Mouse (Mus musculus) stomach, postnatal 0 days (tissue): ENCODE measurements around the gene Gm20458.

Experiments used
- CTCF ChIP-seq: IDR thresholded peaks from 2 replicates; pipeline ENCODE4 v1.5.1; 2016; ENCODE audit warnings: antibody characterized with exemption, low read depth, mild to moderate bottlenecking, moderate library complexity
- EP300 ChIP-seq: optimal IDR thresholded peaks from 2 replicates; pipeline ENCODE3; 2016; ENCODE audit warnings: antibody characterized with exemption

- TF ChIP-seq CTCF (no peak), EP300 (no peak)
Observed at GRCm38 (mm10) chr2:164487115-164487527, 26.4 kb downstream of the Gm20458 start.
